Mouse (Mus musculus): ENCODE measurements at regions not wholly inside any gene's neighbourhood (a gene's known extent, or its start where the extent isn't known, plus 50 kb on each side); places are given as distances from the start of the nearest gene placed in this dataset.

DNA sequence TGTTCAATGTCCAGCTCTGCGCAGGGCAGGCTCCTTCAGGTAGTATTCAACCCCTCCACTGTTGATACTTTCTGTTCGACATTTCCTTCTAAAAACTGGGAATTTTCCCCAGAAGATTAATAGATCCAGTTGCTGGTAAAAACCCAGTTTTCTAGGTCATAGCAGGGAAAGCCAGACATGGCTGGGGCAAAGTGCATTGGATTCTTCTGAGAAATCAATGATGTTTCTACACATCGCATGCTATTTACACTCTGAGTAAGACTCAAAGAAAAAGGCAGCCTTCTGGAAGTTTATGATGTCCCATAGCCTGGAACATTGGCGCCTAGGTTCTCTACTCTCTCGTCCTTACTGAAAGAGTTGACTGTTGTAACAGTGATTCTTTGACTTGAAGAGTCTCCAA, 80.0 kb upstream of the Nphp3 start:
- in situ Hi-C loops (cut with MboI; ENCODE audit: low pct_ligation_motif_present, low pct_unique_long_range_greater_than_20kb, low sequenced_read_pairs), result no loop called here
- dilution Hi-C loops (cut with MboI; ENCODE audit: extremely low pct_ligation_motif_present, extremely low pct_unique_long_range_greater_than_20kb, low sequenced_read_pairs), result no loop called here

DNA sequence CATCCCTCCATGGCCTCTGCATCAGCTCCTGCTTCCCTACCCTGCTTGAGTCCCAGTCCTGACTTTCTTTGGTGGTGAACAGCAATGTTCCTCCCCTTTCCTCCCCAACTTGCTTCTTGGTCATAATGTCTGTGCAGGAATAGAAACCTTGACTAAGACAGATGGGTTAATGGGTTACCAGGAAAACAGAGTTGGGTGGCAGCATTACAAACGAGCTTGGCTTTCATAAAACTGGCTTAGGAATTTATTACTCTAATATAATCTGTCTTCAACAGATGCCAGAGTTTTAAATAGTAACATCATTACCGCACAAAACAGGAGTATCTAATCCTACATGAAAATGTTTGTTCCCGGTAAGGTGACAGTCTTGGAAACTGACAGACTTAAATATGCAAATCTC, 77.7 kb upstream of the Nphp3 start:
- no peak for DNase-seq (ENCODE audit: extremely low read depth)
- TF ChIP-seq CHD2 (IDR thresholded peaks at IDR 0.05; ENCODE audit: low read length) (no peak), JUN (IDR thresholded peaks at IDR 0.05; ENCODE audit: insufficient read depth, low read depth, low read length) (no peak)
- Histone ChIP-seq H3K36me3 (replicated peaks in 1 of 2; ENCODE audit: control insufficient read depth in 1 of 2, insufficient read depth in 1 of 2, low read length in 1 of 2) (no peaks in the 10 kb centered on the region), H3K27ac (ENCODE audit: insufficient read depth, low read depth) (no peak overlapping the region), H3K4me1 (ENCODE audit: control insufficient read depth in 1 of 2, insufficient read depth in 2 of 2) (peaks cover 4 to 19% of the 10 kb centered on the region in 2 experiments; a peak in 2 of 4 replicates), H3K27me3 (replicated peaks) (no peaks in the 10 kb centered on the region), H3K9me3 (replicated peaks; ENCODE audit: low read length) (no peaks in the 10 kb centered on the region), H3K4me3 (replicated peaks in 1 of 3; ENCODE audit: low read depth in 2 of 3, low read length in 2 of 3, poor library complexity in 1 of 3) (no peak overlapping the region), H3K9ac (ENCODE audit: insufficient read depth, low read depth) (no peak overlapping the region), H3K4me2 (ENCODE audit: insufficient read depth, low read depth, poor library complexity, severe bottlenecking) (no peak overlapping the region), H3K79me2 (replicated peaks; ENCODE audit: control insufficient read depth, extremely low read depth, insufficient read depth, poor library complexity, severe bottlenecking) (no peaks in the 10 kb centered on the region)
- dilution Hi-C loops (cut with MboI; ENCODE audit: extremely low pct_ligation_motif_present, extremely low pct_unique_long_range_greater_than_20kb, low sequenced_read_pairs) (no loop called here), in situ Hi-C loops (cut with MboI; ENCODE audit: low pct_ligation_motif_present, low pct_unique_long_range_greater_than_20kb, low sequenced_read_pairs) (no loop called here)

More for the DNA sequence above, 80.0 kb upstream of the Nphp3 start:
- no peak overlapping the region for H3K27ac ChIP-seq (ENCODE audit: insufficient read depth, low read depth)
- no peak overlapping the region for H3K4me2 ChIP-seq (ENCODE audit: insufficient read depth, low read depth, poor library complexity, severe bottlenecking)
- H3K79me2 ChIP-seq (replicated peaks; ENCODE audit: control insufficient read depth, extremely low read depth, insufficient read depth, poor library complexity, severe bottlenecking), result no peaks in the 10 kb centered on the region
- no peak for DNase-seq (ENCODE audit: extremely low read depth)
- no peak overlapping the region for H3K4me3 ChIP-seq (replicated peaks in 1 of 3; ENCODE audit: low read depth in 2 of 3, low read length in 2 of 3, poor library complexity in 1 of 3)
- TF ChIP-seq TBP (conservative IDR thresholded peaks at IDR 0.05; ENCODE audit: low read depth, low read length) (no peak), HCFC1 (IDR thresholded peaks at IDR 0.05; ENCODE audit: low read depth, low read length) (no peak), KAT2A (IDR thresholded peaks at IDR 0.05; ENCODE audit: insufficient replicate concordance, low read length) (no peak), SIN3A (IDR thresholded peaks at IDR 0.05; ENCODE audit: low read length) (no peak), CHD2 (IDR thresholded peaks at IDR 0.05; ENCODE audit: low read length) (no peak), E2F4 (IDR thresholded peaks at IDR 0.05; ENCODE audit: insufficient replicate concordance, low read depth, low read length) (no peak), SMC3 (IDR thresholded peaks at IDR 0.05; ENCODE audit: low read depth, low read length) (no peak), CTCF (conservative IDR thresholded peaks at IDR 0.05 in 1 of 2, IDR thresholded peaks at IDR 0.05 in 1 of 2; ENCODE audit: low read depth in 2 of 2, low read length in 2 of 2) (no peak), MXI1 (IDR thresholded peaks at IDR 0.05; ENCODE audit: low read depth, low read length) (no peak), CHD1 (IDR thresholded peaks at IDR 0.05; ENCODE audit: low read depth, low read length) (no peak), EP300 (IDR thresholded peaks at IDR 0.05; ENCODE audit: low read length) (no peak), JUN (IDR thresholded peaks at IDR 0.05; ENCODE audit: insufficient read depth, low read depth, low read length) (no peak), USF1 (IDR thresholded peaks at IDR 0.05; ENCODE audit: low read depth, low read length) (no peak), UBTF (IDR thresholded peaks at IDR 0.05; ENCODE audit: low read depth, low read length) (no peak), MAZ (IDR thresholded peaks at IDR 0.05; ENCODE audit: low read depth, low read length) (no peak), POLR2AphosphoS2 (IDR thresholded peaks at IDR 0.05; ENCODE audit: low read depth, low read length) (no peak), BHLHE40 (IDR thresholded peaks at IDR 0.05; ENCODE audit: low read depth, low read length) (no peak), ZNF384 (IDR thresholded peaks at IDR 0.05; ENCODE audit: low read depth, low read length) (no peak)
- H3K9me3 ChIP-seq (replicated peaks; ENCODE audit: low read length), result no peaks in the 10 kb centered on the region
- H3K4me1 ChIP-seq (ENCODE audit: control insufficient read depth in 1 of 2, insufficient read depth in 2 of 2), result no peaks in the 10 kb centered on the region
- no peaks in the 10 kb centered on the region for H3K36me3 ChIP-seq (replicated peaks in 1 of 2; ENCODE audit: control insufficient read depth in 1 of 2, insufficient read depth in 1 of 2, low read length in 1 of 2)
- H3K9ac ChIP-seq (ENCODE audit: insufficient read depth, low read depth), result no peak overlapping the region
- no peaks in the 10 kb centered on the region for H3K27me3 ChIP-seq (replicated peaks)
